Mouse (Mus musculus) mesoderm, embryonic 11.5 days (tissue): Measurements from ENCODE around the gene Naglu.

Experiments used
- DNase-seq: peaks from one replicate; pipeline ENCODE4 v3.0.0-alpha.2; 2012; ENCODE audit warnings: low read depth, low spot score

Gene Naglu

DNA sequence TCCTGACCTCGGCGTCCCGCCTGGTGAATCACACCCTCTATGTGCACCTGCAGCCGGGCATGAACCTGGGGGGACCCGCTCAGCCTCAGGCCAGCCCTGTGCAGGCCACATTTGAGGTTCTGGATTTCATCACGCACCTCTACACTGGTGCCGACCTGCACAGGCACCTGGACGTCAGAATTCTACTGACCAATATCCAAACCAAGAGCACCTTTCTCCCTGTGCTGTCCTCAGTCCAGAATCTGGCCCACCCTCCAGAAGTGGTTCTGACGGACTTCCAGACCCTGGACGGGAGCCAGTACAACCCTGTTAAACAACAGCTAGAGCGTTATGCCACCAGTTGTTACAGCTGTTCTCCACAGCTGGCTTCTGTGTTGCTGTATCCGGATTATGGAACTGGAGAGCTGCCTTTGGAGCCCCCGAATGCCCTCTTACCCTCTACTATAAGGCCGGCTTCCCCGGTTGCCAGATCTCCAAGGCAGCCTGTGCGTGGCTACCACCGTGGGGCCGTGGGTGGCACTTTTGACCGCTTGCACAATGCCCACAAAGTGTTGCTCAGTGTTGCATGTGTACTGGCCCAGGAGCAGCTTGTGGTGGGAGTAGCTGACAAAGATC lies 13.4 kb downstream of the Naglu start:
- DNase-seq, result no peak

DNA sequence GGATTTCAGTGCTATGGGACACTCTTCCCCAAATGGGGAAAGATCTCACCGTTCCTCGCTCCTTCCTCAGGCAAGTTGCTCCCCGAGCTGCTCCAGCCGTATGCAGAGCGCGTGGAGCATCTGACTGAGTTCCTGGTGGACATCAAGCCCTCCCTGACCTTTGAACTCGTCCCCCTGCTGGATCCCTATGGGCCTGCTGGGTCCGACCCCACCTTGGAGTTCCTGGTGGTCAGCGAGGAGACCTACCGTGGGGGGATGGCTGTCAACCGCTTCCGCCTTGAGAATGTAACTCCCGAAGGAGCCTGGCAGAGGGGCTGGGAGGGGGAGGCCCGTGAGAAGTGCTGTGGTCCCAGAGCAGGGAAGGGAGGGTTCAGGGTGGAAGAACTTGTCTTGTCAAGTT lies 14.4 kb downstream of the Naglu start:
- DNase-seq, result no peak

DNA sequence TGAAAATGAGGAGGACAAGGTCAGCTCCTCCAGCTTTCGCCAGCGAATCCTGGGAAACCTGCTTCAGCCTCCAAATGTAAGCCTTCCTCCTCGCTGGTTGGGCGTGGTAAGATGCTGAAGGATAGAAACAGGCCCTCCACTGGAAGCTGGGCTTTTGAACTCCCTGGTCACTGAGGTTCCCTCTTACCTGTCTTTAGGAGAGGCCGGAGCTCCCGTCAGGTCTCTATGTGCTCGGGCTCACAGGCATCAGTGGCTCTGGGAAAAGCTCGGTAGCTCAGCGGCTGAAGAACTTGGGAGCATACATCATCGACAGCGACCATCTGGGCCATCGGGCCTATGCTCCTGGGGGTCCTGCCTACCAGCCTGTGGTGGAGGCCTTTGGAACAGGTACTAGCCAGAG lies 15.0 kb downstream of the Naglu start:
- no peak for DNase-seq

DNA sequence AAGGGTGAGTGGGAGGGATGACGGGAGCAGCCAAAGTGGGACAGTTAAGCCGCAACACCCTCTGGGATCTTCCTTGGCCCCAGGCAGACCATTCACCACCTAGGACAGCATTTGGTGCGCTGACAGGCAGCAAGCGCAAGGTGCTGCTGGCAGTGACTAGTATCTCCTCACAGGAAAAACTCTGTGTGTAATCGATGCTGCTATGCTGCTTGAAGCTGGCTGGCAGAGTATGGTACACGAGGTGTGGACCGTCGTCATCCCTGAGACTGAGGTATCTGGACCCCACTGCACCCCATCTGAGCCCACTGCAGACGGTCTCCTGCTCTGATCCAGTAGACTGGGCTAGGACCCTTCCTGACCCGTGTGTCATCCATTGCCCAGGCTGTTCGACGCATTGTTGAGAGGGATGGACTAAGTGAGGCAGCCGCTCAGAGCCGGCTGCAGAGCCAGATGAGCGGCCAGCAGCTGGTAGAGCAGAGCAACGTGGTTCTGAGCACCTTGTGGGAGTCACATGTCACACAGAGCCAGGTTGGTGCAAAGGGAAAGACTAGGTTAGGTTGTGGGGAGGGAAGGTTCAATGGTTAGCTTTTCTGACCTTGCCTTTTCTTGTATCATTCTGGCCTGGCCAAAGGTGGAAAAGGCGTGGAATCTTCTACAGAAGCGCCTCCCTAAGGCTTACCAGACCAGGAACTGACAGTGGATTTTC lies 16.0 kb downstream of the Naglu start:
- DNase-seq, result no peak

DNA sequence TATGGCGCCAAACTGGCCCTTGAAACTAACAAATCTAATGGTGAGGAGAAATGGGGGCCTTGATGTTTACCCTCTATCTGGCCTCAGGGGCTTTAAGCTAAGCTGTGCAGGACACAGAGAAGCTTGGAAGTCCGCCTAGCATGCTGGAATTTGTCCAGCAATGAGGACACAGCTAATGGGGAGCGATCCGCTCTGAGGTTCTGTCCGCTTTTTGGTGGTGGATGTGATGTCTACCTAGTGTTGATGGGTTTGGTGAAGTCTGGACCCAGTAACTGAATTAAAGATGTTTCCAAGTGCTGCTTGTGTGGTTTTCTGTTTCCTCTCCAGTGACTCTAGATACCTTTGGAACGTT lies 16.5 kb downstream of the Naglu start:
- DNase-seq, result no peak

DNA sequence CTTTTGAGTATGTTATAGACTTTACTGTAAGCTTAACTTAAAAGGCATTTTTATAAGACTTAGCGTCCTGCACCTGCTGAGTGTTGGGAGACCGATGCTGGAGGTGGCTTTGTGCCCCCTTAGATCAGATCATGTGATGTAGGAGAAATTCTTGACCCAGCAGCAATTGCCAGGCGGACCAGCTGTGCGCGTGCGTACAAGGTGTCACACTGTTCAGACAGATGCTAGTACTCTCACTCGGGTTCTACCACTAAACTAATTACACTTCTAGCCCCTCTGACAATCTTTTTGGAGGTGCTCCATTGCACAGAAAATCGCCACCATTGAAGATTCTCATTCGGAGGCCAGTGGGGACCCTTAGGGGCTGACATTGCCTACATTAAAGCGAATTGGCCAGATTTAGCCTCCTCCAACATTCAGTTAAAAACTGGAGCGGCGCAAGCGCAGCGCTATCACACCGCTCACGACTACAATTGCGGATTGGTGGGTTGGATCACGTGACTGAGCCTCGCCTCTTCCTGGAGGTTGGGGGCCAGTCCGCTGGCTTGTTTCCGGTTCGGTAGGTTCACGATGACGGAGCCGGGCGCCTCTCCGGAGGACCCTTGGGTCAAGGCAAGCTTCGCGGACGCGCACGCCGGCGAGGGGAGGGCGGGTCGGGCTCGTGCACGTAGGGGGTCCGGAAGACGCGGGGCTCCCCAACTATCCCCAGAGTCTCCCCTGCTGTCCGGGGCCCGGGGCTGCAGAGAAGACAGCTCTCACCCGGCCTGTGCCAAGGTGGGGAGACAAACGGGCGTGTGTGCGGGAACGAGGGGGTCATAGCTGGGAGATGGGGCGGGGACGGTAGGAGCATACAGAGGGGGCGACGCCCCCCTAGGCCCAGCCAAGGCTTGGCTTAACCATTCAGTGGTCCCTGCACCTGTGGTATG lies 17.2 kb downstream of the Naglu start, which contains the start of gene Mlx:
Gene Mlx, plus strand, starts transcription at position 522 of the 926 bp plus-strand sequence.
- peak; percentile 93 for DNase-seq

DNA sequence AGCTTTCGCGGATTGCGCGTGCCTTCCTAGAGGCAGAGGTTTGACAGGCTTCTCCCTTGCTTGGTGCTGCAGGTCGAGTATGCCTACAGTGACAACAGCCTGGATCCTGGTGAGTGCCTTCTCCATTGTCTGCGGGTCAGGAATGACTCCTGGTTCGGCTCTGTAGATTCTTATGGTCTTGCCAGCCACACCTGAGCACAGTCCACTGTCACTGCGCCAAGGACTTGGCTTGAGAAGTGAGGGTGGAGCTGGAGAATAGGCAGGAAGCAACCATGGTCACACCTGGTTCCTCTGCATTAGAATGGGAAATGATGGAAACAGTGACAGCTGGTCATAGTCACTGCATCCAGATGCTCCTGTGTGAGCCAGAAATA lies 17.9 kb downstream of the Naglu start:
- no peak for DNase-seq

DNA sequence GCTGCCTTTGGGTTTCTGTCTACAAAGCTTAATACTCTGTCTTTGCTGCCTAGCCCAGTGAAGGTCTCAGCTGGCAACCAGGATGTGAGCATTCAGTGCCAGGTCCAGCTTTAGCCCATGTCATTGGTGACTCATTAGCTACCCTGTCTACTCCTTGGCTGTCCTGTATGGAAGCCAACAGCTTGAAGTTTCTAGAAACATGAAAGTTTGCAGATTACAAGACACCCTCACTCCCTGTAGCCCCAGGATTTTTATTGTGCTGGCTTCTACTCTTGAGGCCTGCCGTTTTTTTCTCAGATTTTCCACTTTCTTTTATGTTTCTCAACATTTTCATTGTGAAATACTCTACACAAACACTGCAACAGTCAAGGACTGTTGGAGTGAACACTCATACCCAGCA lies 20.1 kb downstream of the Naglu start:
- no peak for DNase-seq

DNA sequence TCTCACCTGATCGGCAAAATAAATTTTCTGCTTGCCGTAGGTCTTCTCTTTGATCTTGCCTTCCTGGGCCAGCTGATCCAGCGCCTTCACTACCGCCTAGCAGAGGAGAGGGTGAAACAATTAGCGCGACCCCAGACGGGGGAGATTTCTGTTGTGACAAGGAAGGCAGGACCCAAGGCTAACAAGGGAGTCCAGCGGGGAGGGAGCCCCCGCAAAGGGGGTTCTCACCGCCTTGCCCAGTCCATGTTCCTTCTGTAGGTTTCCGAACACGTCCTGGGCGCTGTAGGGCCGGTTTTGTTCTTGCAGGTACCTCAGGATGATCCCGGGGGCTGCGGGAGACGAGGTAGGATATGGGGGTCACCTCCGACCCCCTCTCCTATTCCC lies 25.1 kb downstream of the Naglu start:
- no peak for DNase-seq

DNA sequence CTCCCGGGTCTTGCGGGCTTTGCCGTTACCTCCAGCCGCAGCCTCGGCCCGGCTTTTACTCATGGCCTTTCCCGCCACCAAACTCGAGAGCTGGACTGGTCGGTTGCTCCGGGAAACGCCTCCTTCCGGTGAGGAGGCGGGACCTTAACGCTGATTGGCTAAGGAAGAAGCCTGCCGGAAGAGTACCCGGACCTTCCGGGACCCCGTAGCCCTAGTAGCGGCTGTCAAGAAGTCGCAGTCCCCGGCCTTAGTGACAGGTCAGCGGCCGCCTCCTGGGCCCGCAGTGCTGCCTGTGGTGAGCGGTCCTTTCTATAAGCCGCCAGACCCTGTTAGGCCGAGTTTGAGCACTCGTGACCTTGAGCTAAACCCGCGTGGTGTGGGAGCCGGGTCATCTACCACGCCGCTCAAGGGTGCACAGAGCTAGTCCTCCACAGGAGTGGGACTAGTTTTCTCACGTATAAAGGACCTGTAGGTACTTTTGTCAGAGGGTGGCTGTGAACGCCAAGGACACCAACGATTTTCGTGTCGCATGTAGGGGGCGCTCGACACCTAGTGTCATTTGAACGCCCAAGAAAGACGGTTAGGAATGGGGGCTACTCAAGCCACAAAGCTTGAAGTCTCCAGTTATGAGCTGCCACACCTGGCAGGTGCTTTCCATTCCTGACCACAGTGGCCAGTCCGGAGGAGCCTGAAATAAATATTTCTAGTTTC lies 25.7 kb downstream of the Naglu start, which contains the start of gene Psmc3ip:
Gene Psmc3ip, minus strand, starts transcription at position 123 of the 711 bp plus-strand sequence.
- DNase-seq, result peak; percentile 98

DNA sequence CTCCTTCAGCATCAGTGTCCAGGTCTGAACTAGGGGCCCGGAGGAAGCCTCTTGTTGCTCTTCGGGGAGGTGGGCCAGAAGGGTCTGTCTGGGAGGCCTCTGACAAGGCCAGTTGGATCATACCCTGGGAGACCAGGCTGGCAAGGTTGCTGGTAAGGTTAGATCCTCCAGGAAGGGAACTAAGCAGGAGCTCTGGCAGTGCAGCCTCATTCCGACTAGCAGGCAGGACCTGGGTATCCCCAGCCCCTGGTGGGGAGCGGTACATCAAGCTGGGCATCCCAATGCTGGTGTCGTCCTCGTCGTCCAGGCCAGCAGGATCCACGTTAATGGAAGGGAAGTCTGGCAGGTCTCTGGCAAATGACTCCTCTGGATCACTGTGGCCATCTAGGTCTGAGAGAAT lies 28.4 kb downstream of the Naglu start:
- no peak for DNase-seq

DNA sequence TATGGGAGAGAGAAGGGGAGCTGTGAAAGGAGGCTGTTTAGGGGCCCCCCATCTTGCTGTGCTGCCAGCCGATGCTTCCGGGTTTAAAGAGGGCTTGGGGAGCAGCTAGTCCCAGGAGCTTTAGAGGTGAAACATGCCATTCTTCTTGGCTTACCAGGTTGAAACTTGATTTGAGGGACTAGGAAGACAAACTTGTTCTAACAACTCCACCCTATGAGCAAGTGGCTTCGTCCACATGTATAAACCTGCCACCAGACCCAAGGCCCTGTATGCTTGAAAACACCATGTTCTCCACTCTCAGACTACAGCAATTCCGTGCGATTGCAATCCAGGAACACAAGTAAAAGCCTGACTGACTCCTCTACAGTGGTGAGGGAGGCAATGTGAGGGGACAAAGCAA lies 33.2 kb downstream of the Naglu start:
- DNase-seq, result no peak

DNA sequence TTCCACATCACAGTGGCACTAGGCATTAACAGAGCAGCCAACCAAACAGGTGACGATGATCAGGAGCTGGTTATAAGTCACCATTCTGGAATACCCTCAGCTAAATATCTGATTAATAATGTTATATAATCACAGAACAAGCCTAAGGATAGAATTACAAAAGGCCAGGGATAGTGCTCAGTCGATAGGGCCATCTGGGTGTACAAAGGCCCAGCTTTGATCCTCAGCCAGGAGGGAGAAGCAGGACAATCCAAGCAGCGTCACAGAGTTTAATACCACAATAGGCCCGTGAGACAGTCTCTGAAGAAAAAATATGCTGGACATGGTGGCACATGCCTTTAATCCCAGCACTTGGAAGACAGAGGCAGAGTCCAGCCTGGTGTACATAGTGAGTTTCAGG lies 39.5 kb downstream of the Naglu start:
- no peak for DNase-seq

DNA sequence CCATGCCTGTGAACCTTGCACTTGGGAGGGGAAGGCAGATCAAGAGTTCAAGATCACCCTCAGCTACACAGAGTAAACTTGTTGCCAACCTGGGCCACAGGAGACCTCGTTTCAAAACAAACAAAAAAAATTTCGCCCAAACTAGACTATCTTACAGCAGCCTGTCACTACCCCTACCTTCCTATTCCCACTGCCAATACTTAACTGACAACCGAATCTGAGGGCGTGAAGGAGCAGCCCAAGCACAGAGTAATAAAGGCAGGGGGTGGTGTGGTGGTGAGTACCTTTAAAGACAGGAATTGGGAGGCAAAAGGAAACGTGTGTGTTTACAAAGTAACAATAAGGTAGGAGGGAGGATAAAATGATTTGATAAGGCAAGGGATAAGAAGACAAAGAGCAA lies 40.9 kb downstream of the Naglu start:
- no peak for DNase-seq

DNA sequence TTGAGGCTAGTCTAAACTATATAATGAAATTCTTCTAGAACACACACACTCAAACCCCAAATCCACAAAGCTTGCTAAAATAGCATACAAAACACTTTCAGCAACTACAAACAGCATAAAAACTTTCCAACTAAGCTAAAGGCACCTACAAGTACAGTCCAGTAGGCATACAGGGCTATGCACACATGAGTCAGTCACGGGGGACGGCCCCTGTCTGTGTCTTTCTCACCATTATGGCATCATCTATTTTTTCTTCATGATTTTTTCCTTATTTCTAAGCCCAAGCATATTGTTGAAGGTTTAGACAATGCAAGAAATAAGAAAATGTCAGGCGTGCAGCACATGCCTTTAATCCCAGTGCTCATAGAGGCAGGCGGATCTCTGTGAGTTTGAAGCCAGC lies 41.4 kb downstream of the Naglu start:
- DNase-seq, result no peak

DNA sequence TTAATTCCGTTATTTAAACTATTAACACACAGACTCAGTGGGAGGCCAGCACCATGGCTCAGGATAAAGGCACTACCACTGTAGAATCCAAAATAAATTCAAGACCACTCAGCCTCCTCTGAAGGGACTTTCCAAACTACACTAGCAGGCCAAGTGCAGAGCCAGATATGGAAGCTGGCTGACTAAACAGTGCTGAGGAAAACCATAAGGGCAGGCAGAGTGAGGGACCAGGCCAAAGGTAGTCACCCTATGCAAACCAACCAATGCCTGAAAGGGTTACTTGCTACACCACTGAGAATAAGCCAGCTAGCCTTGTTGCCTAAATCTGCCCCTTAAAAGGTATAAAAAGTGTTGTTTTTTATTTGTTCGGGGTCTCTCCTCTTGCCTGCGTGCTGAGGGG lies 42.4 kb downstream of the Naglu start:
- no peak for DNase-seq

DNA sequence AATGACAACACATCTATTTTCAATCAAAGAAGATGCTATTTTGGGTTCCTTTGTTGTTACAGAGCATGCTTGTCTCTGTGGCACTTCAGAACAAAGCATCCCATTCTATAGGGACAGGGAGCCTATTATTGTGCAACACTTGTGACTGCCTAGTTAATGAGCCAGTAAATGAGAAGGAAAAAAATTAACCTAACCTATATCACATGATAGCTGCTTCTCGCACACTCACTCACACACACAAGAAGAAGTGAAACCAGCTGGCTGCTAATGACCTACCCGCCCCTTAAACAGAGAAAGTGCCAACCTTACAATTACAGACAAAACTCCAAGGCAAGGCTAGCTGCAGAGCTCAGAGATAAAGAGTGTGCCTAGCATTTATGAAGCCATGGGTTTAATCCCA lies 45.8 kb downstream of the Naglu start:
- no peak for DNase-seq

DNA sequence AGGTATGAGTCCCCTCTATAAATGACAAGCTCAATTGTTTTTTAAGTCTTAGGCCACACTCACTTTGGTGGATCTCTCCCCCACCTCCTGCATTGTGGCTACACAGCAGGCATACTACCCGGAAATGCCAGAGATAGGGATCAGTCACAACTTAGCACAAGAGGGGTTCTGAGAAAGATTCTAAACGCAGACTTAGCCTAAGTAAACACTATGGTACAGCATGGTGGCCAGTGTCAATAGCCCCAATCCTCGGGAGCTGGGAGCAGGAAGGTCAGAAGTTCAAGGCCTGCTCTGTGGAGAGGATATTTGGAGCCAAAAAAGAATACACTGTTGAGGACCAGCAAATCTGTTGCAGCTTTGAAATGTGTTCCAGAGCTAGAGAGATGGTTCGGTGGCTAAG lies 48.3 kb downstream of the Naglu start:
- DNase-seq, result no peak

DNA sequence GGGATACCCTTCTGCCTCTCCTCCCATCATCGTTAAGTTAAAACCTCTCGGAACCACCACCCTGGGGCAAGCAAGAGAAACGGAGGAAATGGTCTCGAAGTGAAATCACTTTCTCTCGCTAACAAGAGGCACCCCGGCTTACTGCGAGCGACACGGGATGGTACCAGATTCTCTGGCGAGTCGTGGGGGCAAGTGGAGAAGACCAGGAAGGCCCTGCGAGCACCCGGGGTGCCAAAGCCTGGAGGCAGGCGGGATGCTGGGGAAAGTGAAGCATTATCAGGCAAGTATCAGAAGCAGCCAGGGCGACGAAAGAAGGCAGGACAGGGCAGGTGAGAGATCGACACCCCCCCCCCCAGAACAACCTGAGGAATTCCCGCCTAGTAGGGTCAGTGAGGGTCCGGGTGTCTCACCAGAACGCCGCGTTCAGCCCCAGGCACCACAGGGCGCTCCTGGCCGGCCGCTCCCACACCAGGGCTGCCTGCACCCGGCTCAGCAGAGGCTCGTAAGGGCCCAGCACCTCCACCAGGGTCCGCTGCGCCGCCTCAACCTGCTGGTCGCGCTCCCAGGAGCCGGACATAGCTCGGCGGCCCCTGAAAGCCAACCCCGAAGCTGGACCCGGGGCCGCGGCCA lies 49.4 kb downstream of the Naglu start:
- no peak for DNase-seq

DNA sequence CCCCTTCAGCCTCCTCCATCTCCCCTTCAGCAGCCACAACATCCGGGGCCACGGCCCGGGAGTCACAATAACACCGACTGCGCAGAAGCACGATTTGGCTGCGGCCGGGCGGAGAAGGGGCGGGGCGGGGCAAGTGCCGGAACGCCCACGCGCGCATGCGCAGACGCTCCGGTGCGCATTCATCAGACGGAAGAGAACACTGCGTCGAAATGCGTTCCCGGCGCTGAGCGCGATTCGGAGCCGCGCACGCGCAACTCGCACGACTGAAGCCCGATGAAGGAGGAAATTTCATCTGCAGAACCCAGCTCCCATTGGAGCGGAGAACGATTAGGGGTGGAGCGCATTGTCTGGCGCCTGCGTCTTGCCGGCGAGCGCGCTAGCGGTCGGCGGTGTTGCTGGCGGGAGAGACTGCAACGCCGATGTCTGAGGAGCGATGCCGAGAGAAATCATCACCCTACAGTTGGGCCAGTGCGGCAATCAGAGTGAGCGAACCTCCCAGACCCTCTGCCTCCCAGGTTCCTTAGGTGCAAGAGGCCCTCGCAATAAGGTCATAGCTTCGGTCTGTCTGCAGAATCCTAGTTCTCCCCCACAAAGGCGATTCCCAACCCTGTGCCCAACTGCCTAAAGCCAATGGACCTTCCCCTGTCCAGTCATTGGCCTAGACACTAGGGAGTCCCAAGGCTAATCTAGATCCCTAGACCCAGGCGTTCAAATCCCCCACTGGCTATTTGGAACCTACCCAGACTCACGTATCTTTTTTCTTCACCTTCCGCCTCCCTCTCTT lies 50.1 kb downstream of the Naglu start, which contains the start of the genes Retreg3 and Tubg1:
Gene Retreg3, minus strand, starts transcription at position 133 of the 784 bp plus-strand sequence.
Gene Tubg1, plus strand, starts transcription at position 178 of the 784 bp plus-strand sequence.
- DNase-seq, result peak; percentile 100
